Mouse (Mus musculus): ENCODE data around the gene Gm30191.

DNA sequence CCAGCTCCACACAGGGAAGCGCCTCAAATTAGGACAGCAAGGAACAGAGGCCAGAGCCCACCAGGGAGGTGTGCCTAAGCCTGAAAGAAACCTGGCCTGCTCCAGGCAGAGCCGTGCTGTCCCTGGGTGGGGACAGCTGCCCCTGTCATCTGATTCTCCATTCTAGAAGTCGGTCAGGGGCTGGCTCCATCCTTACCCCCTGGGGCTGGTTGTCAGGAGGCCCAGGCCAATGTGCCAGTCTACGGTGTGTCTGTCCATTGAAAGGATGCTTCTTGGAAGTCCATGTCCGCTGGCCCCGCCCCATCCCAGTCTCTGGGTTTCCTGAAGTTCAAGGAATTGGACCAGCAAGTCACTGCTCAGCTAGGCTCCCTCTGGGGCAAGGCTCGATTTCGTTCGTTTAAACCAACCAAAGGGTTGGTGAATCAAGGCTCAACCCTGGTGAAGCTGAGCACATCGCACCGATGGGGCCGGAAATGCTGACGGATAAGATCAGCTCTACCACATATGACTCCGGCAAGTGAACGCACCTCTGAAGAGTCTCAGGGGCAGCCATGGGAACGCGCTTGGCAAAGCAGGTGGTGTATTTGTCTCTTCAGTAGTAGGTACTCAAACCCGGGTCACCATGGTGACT, 46.4 kb downstream of the Gm30191 start:
- TF ChIP-seq POLR2A (IDR thresholded peaks at IDR 0.05; ENCODE audit: borderline replicate concordance, extremely low read depth, insufficient read depth, insufficient read length, poor library complexity, severe bottlenecking) (no peak), CTCF (IDR thresholded peaks at IDR 0.05; ENCODE audit: borderline replicate concordance, extremely low read depth, insufficient read depth, insufficient read length) (no peak)
